Mouse (Mus musculus) liver, adult (tissue): ENCODE data around the gene Gm28036.

Source experiments
- GATA4 ChIP-seq: IDR thresholded peaks from 2 replicates; pipeline ENCODE4 v1.6.1; 2014; ENCODE audit warnings: mild to moderate bottlenecking, low read length; ENCODE audit not compliant: insufficient replicate concordance

Gm28036 gene

DNA sequence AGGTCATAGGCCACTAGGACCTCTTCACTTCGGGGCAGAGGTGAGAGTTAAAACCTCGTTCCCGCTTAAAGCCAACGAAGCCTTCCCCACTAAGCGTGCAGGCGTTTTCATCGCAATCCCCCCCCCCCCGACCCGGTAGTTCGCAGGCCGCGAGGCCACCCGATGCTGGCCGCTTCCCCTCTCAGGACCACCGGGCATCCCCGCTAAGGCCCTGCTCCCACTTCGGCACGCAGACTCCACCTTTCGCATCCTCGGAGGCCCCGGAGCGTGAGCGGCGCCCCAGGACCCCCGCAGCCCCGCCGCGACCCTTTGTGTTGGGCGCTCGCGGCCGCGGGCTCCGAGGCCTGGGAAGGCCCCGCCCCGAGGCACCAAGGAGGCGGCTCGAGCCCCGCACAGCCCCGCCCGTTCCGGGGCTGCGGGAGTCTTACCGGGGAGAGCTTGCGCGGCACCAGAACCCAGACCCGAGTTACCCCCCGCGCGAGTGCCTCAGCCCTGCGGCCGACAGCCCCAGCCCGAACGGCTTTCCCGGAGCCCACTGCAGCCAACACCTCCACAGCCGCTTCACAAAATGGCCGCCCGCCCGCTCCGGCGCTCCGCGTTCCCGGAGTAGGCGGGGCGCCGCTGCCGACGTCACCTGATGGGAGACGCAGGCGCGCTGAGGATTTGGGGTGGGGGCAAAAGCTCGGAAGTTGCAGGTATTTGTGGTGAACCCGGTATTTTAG, 15.4 kb downstream of the Gm28036 start, which contains the start of the genes Cpne1 and Rbm12:
TSS of gene Cpne1 (minus strand) at position 608 of the 722 bp plus-strand sequence.
TSS of gene Rbm12 (minus strand) at position 621 of the 722 bp plus-strand sequence.
- TF ChIP-seq GATA4 = no peak

DNA sequence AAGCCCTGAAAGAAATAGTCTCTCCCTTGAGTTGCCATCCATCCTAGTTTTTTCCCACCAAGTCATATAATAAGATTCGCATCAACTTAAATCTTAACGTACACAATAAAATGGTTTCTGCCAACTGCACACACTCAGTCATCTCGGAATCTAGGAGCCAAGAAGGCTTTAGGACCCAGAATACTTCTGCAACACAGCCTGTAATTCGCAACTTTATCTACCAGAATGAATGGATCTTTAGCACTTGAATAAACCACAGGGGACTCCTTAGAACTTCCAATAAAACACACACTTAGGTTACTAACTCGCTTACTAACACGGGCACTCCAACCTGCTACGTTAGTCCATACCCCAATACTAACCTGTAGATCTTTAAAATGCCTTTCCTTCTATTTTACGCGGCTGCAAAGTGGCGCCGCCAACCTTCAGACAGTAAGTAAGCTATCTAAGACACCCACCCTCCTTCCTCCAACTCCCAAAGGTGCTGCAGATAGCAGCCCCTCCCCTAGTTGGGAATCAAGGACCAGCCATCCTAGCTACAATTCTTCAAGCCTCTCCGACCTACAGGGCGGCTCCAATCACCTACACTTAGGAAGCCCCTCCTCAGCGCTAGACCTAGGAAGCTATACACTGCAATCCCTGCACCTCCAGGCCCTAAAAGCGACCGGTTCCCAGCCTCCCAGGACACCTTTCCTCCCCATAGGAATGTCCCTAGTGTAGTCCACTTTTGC, 16.1 kb downstream of the Gm28036 start:
- TF ChIP-seq GATA4 = no peak

DNA sequence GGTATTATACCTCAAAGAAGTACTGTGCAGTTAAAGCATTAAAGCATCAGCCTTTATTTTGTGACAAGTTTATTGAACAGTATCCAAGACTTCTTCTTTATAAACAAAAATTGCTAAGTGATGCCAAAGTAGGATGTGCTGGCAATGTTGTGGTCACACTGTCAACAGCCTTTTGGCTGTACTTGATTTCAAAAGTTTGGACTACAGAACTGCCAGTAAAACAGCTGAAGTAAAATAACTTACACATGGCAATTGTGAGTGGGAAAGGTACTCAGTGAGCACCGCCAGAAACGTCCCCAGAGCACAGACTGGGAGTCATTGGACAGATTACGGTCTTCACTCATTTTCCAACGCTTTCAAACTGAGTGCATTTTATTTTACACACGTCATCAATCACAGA, 35.0 kb downstream of the Gm28036 start:
- TF ChIP-seq GATA4 = no peak

DNA sequence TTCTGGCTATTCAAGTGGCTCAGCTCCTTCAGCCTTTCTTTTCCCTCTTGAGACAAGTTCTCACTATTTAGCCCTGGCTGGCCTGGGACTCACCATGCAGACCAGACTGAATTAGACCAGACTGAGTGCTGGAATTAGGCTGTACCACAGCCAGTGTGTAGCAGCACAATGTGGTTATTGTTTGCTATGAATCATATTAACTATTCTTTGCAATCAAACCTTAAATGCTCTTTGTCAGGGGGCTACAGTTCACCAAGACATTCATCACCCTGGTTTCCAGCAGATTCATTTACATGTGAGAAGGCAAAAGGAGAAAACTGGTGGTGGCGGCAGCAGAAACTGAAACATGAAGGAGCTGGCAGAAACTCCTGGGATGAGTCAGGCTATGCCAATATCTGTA, 37.1 kb downstream of the Gm28036 start:
- TF ChIP-seq GATA4 = no peak

DNA sequence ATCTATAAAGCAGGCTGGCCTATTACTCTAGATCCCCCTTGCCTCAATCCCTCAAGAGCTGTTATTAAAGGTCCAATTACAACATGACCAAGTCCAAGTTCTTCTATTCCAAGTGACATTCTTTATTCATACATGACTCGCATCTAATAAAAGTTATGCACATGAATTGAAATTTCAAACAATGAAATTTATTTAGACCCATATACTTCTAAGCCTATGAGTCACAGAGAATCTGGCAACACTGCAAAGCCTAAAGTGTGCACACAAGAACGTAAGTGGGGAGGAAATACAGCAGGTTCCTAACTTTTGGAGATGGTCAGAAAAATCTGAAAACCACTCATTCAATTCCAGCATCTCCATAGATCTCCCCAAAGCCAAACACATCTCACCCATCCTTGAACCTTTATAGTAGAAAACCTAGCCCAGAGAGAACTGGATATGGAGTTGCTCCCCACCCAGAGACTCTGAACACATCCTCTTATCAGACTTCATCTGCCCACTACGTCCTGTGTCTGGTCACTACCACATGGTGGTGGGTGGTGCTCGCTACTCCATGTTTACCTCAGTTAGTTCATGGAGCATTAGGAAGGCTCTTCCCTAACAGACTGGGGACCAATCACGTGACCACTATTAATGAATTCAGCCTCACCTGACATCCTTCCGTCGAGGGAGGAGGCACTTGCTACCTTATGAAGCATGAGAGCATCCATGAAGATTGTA, 39.3 kb downstream of the Gm28036 start:
- TF ChIP-seq GATA4 = no peak

DNA sequence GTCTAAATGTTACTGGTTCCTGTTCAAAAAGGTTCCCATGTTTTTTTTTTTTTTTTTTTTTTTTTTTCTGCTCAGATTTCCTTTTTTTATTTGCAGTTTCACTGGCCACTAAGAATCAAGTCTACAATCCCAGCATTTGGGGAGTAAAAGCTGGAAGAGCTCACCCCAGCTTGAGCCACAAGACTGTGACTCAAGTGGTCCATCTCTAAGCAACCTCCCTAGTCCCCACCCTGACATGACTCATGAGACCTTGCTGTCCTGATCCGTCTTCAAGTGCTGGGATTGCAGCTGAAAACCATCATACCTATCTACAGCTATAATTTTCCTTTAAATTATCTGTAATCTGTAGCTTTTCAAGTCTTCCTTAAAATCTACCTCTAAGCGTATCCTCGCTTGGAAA, 42.4 kb downstream of the Gm28036 start:
- no peak for TF ChIP-seq GATA4

DNA sequence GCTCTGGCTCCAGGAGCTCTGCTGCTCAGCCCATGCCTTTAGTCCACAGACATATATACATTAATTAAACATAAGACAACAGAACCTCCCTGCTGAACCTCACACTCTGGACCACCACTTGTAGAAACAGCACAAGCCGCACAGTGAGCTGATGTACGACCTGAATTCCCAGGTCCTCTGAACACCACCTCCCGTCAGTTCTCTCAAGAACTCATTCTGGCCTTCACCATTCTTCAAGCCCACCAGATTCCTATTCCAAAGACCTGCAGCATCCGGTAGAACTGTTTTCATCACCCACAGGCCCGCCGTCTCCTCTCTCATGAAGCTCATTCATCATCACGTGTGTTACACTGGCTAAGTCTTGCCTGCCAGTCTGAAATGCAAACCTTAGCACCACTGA, 46.5 kb downstream of the Gm28036 start:
- no peak for TF ChIP-seq GATA4

DNA sequence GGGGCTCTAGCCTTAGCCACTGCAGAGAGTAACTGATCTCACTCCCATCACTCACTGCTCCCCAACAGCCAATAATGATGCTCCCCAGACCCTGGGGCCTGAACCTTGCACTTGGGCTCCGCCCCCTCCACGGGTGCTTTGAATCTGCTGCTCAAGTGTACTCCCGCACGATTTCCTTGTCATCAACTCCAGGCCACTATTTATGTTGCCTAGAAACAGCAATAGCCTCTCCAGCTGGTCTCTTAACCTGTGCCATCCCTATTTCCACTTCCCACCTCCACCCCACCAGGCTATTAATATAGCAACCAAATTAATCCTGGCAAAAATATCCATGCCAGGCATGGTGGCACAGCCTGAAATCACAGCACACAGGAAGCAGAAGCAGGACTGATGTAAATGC, 47.2 kb downstream of the Gm28036 start:
- TF ChIP-seq GATA4 = no peak

DNA sequence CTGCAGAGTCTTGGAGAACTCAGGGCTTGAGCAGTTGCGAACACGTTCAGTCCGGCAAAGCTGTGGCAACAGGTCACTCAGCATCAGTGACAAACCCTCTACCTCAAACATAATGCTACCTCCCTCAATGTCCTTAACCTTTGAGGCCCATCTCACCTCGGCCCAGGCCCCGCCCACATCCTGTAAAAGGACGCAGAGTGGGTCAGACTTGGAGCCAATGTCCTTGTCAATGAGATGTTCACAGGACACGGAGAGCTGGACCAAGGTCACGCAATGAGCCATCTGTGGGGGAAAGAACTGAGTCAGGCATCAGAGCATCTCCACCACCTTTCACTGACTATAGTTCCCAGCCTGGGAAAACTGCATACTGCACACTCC, 47.7 kb downstream of the Gm28036 start:
- no peak for TF ChIP-seq GATA4

DNA sequence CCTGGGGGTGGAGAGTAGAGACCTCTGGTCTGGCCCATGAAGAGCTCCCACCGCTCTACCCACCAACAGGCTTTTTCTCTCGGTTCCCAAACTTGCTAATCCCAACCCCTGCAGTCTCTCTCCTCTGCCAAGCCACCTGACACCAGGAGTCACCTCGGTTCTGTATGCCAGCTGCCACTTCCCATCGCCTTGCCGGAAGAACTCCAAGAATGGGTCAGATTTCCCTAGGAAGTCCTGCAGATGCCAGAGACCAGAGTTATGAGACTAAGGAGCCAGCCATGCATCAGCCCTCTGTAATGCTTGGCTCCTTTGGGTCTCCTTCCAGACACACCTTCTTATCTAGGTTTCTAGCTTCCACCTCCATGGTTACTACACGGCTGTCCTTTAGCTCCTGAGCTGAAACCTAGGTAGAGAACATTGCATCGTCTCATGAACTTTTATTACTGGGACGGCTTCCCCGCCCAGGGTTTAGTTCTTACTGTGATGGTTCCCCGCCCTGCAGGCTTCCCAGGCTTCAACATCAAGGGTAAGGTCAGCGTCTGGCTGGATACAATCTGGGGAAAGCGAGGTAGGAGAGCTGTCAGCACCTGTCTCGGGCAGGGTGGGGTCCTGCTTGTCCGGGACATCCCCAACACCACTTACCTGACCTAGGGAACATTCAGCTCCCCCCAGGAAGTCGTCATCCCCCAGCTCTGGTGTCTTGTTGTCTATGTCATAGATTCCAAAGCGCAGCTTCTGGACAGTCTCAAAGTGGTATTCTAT, 48.3 kb downstream of the Gm28036 start:
- TF ChIP-seq GATA4 = no peak

DNA sequence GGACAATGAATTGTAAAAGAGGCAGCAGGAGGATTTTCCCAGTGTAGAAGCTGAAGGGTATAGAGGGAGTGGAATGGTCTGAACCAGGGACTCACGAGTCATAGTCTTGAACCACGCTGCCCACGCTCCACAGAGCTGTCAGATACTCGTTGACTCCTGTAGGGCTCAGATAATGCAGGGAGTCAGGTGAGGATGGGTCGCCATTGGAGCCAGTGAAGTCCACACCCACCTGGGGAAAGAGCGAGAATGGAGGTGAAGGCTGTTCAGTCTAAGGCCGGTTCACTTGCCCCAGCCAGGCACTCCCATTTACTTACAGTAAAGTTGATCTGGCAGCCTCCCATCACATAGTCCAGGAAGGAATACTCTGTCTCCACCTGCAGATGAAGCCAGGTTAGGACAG, 49.4 kb downstream of the Gm28036 start:
- TF ChIP-seq GATA4 = no peak

DNA sequence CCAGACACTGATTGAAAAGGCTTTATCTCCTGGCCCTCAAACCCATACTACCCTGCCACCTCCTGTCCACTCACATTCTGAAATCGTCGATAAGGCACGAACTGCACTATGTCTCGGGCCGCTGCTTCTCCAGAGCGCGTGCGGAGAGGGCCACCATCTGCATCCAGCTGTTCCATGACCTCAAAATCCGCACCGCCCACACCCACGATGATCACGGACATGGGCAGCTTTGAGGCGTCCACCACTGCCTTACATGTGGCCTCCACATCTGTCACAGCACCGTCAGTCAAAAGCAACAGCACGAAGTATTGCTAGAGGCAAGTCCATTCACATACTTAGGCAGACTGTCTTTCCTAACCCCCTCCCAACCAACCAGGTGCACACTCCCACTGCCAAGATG, 53.2 kb downstream of the Gm28036 start:
- TF ChIP-seq GATA4 = no peak

DNA sequence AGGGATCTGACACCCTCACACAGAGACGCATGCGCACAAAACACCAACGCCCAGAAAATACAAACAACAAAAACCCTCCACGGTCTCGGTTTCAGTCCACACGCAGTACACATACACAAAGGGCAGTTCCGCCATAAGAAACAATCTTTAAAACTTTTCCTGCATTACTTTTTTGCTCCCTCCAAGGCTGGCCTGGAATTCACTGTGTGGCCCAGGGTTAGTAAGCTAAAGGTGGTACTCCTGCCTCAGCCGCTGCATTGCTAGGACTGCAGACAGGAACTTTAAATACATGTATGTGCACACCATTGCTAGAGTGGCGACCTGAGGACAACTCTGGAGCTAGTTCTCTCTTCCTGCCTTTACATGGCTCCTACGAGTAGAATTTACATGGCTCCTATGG, 55.7 kb downstream of the Gm28036 start:
- no peak for TF ChIP-seq GATA4

DNA sequence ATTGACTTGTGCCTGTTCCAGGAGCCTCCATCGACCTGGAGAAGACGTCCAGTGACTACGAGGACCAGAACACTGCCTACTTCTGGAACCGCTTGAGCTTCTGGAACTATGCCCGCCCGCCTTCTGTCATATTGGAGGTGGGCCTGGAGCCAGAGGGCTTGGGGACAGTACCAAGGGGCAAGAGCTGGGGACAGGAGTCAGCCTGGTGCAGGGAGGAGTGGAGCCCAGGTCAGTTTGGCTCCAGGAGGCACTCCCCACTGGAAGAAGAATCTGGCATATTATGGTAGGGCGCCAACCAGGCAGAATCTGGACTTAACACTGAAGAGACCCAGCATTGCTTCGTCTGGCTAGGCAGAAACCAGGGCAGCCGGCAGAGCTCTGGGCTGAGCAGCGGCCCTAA, 59.0 kb downstream of the Gm28036 start:
- no peak for TF ChIP-seq GATA4

DNA sequence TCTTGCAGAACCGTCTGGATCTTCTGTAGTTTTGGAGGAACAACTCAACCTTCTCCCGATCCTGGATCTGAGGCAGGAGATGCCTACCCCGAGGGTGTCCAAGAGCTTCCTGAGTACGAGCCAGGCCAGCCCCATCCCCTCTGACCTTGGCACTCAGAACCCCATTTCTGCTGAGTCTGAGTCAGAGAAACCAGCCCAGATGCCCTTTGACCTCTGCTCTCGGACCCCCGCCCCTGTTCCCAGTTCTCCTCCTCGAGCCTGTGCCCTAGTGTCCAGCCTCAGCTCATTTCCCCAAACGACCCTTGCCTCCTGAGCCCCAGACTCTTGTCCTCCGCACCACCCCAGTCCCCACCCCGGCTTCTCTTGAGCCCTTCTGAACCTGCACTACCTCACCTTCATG, 60.8 kb downstream of the Gm28036 start:
- no peak for TF ChIP-seq GATA4
